In genomic region chr13:45976894-45977293, GRCm38 (mm10) we compare ENCODE assay signal across 9 mouse cellular contexts. TPM values are rescaled to one million over a fixed set of nuclear protein-coding genes. Genes with fewer than 3 reads are reported as not detected.
DNase-seq lines count a peak whose midpoint lies in the region; ATAC-seq and TF ChIP-seq lines count a peak whose summit lies in the region.
"Had no signal": no experiment of that assay in that cellular context is flagged by ENCODE, and none has a peak within 500 bp of the region (broad histone marks: within the 10 kb centered on the region; RNA-seq: fewer than 3 reads in every experiment).

No protein-coding gene starts in this region.

- no peak for TF ChIP-seq EP300 in heart, postnatal 0 days (IDR thresholded peaks at IDR 0.05; ENCODE audit: low read depth)

- 32% methylated on average over 1 of the region's 1 CpGs for WGBS in heart, postnatal 0 days
- 16% methylated on average over 1 of the region's 1 CpGs for WGBS in liver, embryonic 11.5 days

- ATAC-seq in heart, postnatal 0 days (ENCODE audit: insufficient read depth, low read depth): peak; percentile 70; the same call in 1 of the 2 replicates
- ATAC-seq in liver, embryonic 11.5 days (replicated peaks; ENCODE audit: low FRiP score): 0 out of 2 replicates have a peak, but pooled peaks have one; percentile 47

- H3K4me3 ChIP-seq in layer of hippocampus, adult 2 months: no peak overlapping the region
- no peak overlapping the region for H3K4me3 ChIP-seq in ES-E14 (ENCODE audit: insufficient read depth in 1 of 2, low read depth in 1 of 2, low read length in 2 of 2, poor library complexity in 1 of 2, severe bottlenecking in 1 of 2)
- H3K4me3 ChIP-seq in heart, postnatal 0 days (ENCODE audit: low read depth, low read length): no peak overlapping the region
- no peak overlapping the region for H3K4me3 ChIP-seq in liver, embryonic 11.5 days (ENCODE audit: low read depth, low read length)
- H3K4me3 ChIP-seq: neural tube, embryonic 13.5 days had no signal

- TF ChIP-seq CTCF in layer of hippocampus, adult 2 months (conservative IDR thresholded peaks at IDR 0.05): peak; percentile 91
- peak; percentile 99 for TF ChIP-seq CTCF in heart, postnatal 0 days (IDR thresholded peaks at IDR 0.05; ENCODE audit: low read depth)

- H3K4me2 ChIP-seq in heart, postnatal 0 days (ENCODE audit: low read depth, low read length): no peak overlapping the region
- H3K4me2 ChIP-seq in liver, embryonic 11.5 days: no peak overlapping the region
- H3K4me2 ChIP-seq: neural tube, embryonic 13.5 days had no signal

- no peak overlapping the region for H3K27ac ChIP-seq in layer of hippocampus, adult 2 months
- H3K27ac ChIP-seq in ES-E14 (ENCODE audit: insufficient read depth, low read depth, low read length, poor library complexity, severe bottlenecking): no peak overlapping the region
- no peak overlapping the region for H3K27ac ChIP-seq in heart, postnatal 0 days (ENCODE audit: low read depth)
- no peak overlapping the region for H3K27ac ChIP-seq in liver, embryonic 11.5 days (ENCODE audit: low read depth, low read length)
- H3K27ac ChIP-seq: neural tube, embryonic 13.5 days had no signal

- in situ Hi-C loops in ES-E14 (cut with MboI; ENCODE audit: low sequenced_read_pairs in 2 of 2, unreplicated experiment in 2 of 2): no loop called here

- H3K9me3 ChIP-seq in ES-E14 (ENCODE audit: control insufficient read depth, insufficient read depth, low read depth, low read length): no peaks in the 10 kb centered on the region
- H3K9me3 ChIP-seq in heart, postnatal 0 days (replicated peaks; ENCODE audit: control insufficient read depth, low read length): no peaks in the 10 kb centered on the region
- H3K9me3 ChIP-seq in liver, embryonic 11.5 days (ENCODE audit: control insufficient read depth, low read length): no peaks in the 10 kb centered on the region
- H3K9me3 ChIP-seq: neural tube, embryonic 13.5 days had no signal

- H3K36me3 ChIP-seq in ES-E14 (ENCODE audit: control insufficient read depth, insufficient read depth, low read length, poor library complexity, severe bottlenecking): no peaks in the 10 kb centered on the region
- H3K36me3 ChIP-seq in heart, postnatal 0 days (replicated peaks; ENCODE audit: control insufficient read depth, insufficient read depth, low read length): no peaks in the 10 kb centered on the region
- no peaks in the 10 kb centered on the region for H3K36me3 ChIP-seq in liver, embryonic 11.5 days (ENCODE audit: control insufficient read depth, insufficient read depth, low read length)
- H3K36me3 ChIP-seq: neural tube, embryonic 13.5 days had no signal

- DNase-seq in layer of hippocampus, adult 2 months (ENCODE audit: low spot score in 2 of 2): no peak
- DNase-seq in layer of hippocampus, adult 11-12 months (ENCODE audit: low spot score): no peak
- no peak for DNase-seq in ES-E14 (ENCODE audit: low read depth, low spot score)
- DNase-seq in c-Kit-positive CD71-positive TER-119-positive erythroid progenitor cells, embryonic 14.5 days (ENCODE audit: low spot score): peak; percentile 34
- peak; percentile 50 for DNase-seq in heart, postnatal 0 days (ENCODE audit: low spot score)
- no peak for DNase-seq in liver, embryonic 11.5 days (ENCODE audit: low spot score)
- peak; percentile 90 for DNase-seq in retina, embryonic 14.5 days (ENCODE audit: low spot score)
- no peak for DNase-seq in right cerebral cortex, adult 18-20 months

- no peaks in the 10 kb centered on the region for H3K27me3 ChIP-seq in heart, postnatal 0 days (ENCODE audit: control insufficient read depth, insufficient read depth, low read length)
- no peaks in the 10 kb centered on the region for H3K27me3 ChIP-seq in liver, embryonic 11.5 days (replicated peaks; ENCODE audit: control insufficient read depth, insufficient read depth, low read length)
- H3K27me3 ChIP-seq: neural tube, embryonic 13.5 days had no signal

- H3K4me1 ChIP-seq in ES-E14 (ENCODE audit: control insufficient read depth in 2 of 2, insufficient read depth in 2 of 2, low read length in 2 of 2, poor library complexity in 1 of 2): no peaks in the 10 kb centered on the region
- no peaks in the 10 kb centered on the region for H3K4me1 ChIP-seq in heart, postnatal 0 days (ENCODE audit: control insufficient read depth, insufficient read depth)
- no peaks in the 10 kb centered on the region for H3K4me1 ChIP-seq in liver, embryonic 11.5 days (replicated peaks; ENCODE audit: control insufficient read depth, insufficient read depth, low read length)

- no peak overlapping the region for H3K9ac ChIP-seq in ES-E14 (ENCODE audit: insufficient read depth, low read depth, low read length, poor library complexity, severe bottlenecking)
- no peak overlapping the region for H3K9ac ChIP-seq in heart, postnatal 0 days (replicated peaks; ENCODE audit: low read depth, low read length)
- no peak overlapping the region for H3K9ac ChIP-seq in liver, embryonic 11.5 days (ENCODE audit: low read depth, low read length)
- H3K9ac ChIP-seq: neural tube, embryonic 13.5 days had no signal

TF ChIP-seq in ES-E14, 5 proteins besides CTCF, POLR2A, EP300 and RAD21:
- TF ChIP-seq MAFK (IDR thresholded peaks at IDR 0.05; ENCODE audit: insufficient read depth, low read depth, low read length) (no peak), ZC3H11A (IDR thresholded peaks at IDR 0.05; ENCODE audit: borderline replicate concordance, low read depth, low read length) (peak; percentile 86), ZNF384 (IDR thresholded peaks at IDR 0.05; ENCODE audit: low read depth, low read length) (no peak), CHD2 (IDR thresholded peaks at IDR 0.05; ENCODE audit: low read depth, low read length) (no peak), HCFC1 (IDR thresholded peaks at IDR 0.05; ENCODE audit: borderline replicate concordance, insufficient read depth, low read length) (0 out of 2 replicates have a peak, but pooled peaks have one; percentile 28)

RNA-seq across cellular contexts. Expression of gene Atxn1, which starts 12.1 kb away (rescaled TPM):
- 100 to 1,000 TPM; 128 to 131 TPM for total RNA-seq in layer of hippocampus, adult 2 months (2021)
- 3.5 and 7.8 TPM in 2 replicates for total RNA-seq in ES-E14 (2012; rRNA removed)
- 15.0 and 19.5 TPM in 2 replicates for total RNA-seq in heart, postnatal 0 days (2014; rRNA removed; ENCODE audit: low replicate concordance)
- 8.2 and 10.3 TPM in 2 replicates for polyA plus RNA-seq in heart, postnatal 0 days (2015; fragmentation: Nextera tagmentation; extraction: Ambion mirVana)
- polyA plus RNA-seq in liver, embryonic 11.5 days (2014; fragmentation: Nextera tagmentation; extraction: Ambion mirVana): 1.6 and 2.3 TPM in 2 replicates

Comparison
In these comparisons a context has a peak if more than half of its experiments do, and no peak if none do; other contexts are left out.
1. DNase-seq: peak in c-Kit-positive CD71-positive TER-119-positive erythroid progenitor cells, embryonic 14.5 days (single experiment), heart, postnatal 0 days (single experiment) and retina, embryonic 14.5 days (single experiment); none in layer of hippocampus, adult 2 months (0 of 2), layer of hippocampus, adult 11-12 months (single experiment), ES-E14 (single experiment), liver, embryonic 11.5 days (single experiment) and right cerebral cortex, adult 18-20 months (single experiment).